Mouse (Mus musculus): Measurements from ENCODE around the gene Pex7.
A peak's percentile ranks its signal among the peaks of the same experiment; 100 is the strongest.
"Not testable (repeated sequence)": the region's sequence is repeated elsewhere in the genome, so short reads cannot be mapped to it uniquely, and the experiment has no call there.

Pex7 gene

GRCm38 (mm10) chr10:19934384-19935294 is 27.1 kb upstream of the Pex7 start, which contains the start of gene Map3k5:
Gene Map3k5, plus strand, starts transcription at chr10:19934472.
- DNase-seq (ENCODE audit: low spot score in 2 of 2): no peak

DNA sequence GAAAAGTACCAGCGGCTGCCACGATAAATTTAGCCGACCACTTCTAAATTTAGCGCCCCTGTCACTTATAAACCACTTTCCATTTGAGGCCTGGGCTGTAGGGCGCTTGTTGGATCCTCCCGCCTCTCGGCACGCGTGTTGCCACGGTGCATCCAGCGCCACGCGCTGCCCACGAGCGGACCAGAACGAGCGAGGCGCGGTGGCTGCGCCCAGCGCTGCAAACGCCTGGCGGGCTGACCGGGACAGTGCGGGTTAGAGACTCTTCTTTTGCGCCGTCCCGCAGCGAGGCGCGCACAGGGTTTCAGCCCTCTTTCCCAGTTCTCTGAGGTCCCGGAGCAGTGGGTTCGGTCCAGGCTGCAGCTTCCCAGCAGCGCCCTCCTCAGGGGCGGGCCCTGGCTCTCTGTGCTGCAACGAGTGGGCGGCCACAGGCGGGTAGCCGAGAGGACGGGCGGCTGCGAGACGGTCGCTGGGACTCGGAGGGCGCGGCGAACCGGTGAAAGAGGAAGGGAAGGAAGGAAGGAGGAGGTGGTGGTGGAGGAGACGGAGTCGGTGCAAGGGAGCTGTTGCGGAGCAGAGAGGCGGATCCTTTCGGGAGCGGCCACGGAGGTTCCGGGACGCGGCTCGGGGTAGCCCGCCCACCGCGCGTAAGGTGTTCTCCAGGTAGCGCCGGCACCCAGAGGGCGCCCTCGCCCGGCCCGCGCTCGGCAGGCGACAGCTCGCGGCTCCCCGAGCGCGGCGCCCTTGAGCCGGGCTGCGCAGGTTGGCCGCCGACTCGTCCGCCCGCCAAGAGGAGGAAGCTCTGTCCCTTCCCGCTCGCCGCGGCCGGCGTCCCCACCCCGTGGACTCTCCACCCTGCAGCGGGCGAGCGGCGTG is 26.3 kb upstream of the Pex7 start:
- peak; percentile 84 to 89 for DNase-seq (ENCODE audit: low spot score in 2 of 2)

DNA sequence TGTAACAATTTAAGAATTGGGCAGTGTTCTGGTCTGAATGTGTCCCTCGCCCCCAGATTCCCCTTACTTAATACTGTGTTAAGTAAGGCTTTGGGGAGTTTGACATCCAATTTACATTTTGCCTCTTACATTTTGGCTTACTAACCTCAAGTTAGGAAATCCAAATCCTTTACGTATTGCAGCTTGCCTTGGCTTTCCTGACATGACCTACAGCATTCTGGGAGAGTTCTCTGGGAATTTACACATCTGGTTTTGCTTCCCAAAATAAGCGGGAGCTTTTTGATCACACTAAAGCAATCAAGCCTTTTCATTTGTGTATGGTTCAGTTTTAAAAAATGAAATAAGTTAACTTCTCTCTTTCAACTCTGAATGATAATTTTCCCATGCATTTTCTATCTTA is 25.5 kb upstream of the Pex7 start:
- no peak for DNase-seq (ENCODE audit: low spot score in 2 of 2)

DNA sequence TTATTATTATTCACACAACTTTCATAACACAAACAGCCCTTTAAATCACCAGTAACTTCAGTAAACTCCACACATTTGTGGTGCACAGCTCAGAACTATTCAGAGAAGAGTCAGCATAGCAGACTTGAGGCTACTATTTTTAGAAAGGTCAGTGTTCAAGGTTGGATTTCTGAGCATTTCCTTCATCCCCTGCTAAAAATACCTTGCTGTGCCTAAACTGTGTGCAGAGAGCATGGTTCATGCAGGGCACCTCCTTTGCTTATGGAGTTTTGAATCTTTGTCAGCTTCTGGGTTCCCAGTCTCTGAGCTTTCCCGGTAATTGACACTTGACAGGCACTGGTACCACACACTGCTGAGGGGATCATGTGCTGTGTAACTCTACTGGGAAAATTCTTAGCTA is 20.7 kb upstream of the Pex7 start:
- no peak for DNase-seq (ENCODE audit: low spot score in 2 of 2)

GRCm38 (mm10) chr10:19926391-19926897 is 19.0 kb upstream of the Pex7 start:
- DNase-seq (ENCODE audit: low spot score in 2 of 2): not testable (repeated sequence)

DNA sequence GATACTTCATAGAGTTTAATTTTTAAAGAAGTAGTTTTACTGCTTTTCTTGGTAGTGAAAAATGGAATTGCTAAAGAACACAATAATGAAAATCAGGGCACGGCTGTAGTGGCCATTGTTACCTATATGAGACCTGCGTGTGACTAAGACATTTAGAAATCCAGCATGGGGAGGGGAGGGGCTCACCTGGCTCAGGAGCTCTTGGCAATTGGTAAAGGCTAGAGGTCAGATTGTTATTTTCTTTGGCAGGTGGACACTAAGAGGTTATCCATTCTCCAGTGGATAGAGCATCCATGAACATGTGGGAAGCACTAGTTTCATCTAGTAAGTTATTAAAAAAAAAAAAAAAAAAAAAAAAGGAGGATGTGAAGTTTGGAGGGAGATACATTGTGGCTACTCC is 16.8 kb upstream of the Pex7 start:
- no peak for DNase-seq (ENCODE audit: low spot score in 2 of 2)

- DNase-seq (ENCODE audit: low spot score in 2 of 2): no peak
These were observed 14.9 kb upstream of the Pex7 start for GRCm38 (mm10) chr10:19922410-19922809.

- DNase-seq (ENCODE audit: low spot score in 2 of 2): peak; percentile 54 to 74
These were observed 7.8 kb upstream of the Pex7 start for GRCm38 (mm10) chr10:19915301-19915700.

DNA sequence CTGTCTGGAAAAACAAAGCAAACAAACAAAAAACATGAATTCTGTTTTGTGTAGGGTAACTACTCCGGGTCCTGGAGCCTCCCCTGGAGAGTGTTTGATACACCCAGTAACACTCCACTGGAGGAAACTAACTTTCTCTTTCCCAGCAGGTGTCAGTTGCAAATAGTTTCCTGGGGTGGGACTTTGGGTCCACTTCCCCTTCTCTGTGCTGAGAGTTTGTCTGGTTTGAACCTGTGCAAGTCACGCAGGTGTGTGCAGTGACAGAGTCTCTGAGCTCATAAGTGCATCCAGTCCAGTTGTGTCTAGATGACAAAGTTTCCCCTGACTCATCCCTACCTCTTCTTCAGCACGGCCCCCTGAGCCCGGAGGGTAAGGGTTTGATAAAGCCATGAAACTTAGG is 6.3 kb upstream of the Pex7 start:
- no peak for DNase-seq (ENCODE audit: low spot score in 2 of 2)

- no peak for DNase-seq (ENCODE audit: low spot score in 2 of 2)
These were observed 4.1 kb upstream of the Pex7 start for GRCm38 (mm10) chr10:19911583-19911982.

GRCm38 (mm10) chr10:19910516-19910915 is 3.0 kb upstream of the Pex7 start:
- DNase-seq (ENCODE audit: low spot score in 2 of 2): no peak

- DNase-seq (ENCODE audit: low spot score in 2 of 2): no peak
These were observed 587 bp upstream of the Pex7 start for GRCm38 (mm10) chr10:19908076-19908475.

DNA sequence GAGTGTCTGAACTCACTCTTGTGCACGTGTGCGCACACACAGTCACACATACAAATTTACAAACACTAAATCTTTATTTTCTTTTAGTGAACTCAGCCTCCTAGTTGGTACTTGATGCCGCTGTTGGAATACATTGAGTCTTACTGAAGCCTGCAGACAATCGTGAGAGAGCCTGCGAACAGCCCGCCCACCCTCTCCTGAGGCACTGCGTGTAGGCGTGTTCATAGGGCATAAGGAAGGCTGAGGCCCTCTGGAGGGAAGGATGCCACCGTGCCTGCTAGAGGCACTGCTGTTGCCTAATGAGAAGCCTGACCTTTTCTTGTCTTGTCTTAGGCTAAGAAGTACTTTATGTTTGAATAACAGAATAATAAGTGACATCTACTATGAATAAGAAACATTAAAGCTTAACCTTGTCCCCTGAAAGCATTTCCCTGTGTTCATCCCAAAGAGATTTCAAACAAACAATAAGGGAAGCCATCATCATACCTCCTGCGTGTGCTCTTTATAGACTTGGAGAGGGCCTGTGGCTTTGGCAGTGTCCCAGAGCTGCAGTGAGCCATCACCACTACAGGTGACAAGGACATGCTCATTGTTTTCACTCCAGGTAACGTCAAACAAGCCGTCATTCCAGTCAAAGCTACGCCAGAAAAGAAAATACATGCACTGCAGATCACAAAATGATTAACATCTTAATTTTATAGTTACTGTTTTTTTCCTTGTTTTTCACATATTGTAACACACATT is 3.2 kb downstream of the Pex7 start:
- no peak for DNase-seq (ENCODE audit: low spot score in 2 of 2)

DNA sequence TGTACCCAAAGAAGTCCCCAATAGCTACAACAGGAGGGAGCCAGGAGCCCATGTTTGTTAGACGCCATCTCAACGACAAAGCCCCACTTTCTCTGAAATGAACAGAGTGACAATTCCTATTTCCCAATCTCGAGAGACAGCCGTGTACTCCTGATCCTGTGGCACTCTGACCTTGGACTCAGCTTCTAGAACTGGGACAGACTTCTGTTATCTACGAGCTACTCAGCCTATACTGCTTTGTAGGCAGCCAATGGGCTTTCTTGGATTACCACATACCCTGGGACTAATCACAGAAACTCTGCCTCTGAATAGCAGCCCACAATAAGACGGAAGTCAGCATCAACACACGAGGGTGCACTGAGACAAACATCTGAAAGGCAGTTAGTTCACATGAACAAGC is 5.5 kb downstream of the Pex7 start:
- no peak for DNase-seq (ENCODE audit: low spot score in 2 of 2)

DNA sequence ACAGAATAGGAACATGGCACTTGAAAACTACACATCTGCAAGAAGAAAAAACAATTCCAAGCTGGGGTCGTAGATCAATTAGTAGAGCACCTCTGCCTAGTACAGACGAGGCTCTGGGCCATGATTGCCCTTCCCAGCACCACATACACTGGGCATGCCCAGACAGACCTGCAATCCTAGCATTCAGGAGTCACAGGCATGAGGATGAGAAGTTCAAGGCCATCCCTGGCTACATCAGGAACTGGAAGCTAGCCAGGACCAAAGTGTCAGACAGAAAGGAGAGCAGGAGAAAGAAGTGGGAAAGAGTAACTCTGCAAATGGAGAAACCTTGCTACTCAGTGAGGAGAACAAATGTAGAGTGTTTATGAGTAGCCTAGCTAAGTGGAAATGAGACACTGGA is 7.3 kb downstream of the Pex7 start:
- DNase-seq (ENCODE audit: low spot score in 2 of 2): no peak

DNA sequence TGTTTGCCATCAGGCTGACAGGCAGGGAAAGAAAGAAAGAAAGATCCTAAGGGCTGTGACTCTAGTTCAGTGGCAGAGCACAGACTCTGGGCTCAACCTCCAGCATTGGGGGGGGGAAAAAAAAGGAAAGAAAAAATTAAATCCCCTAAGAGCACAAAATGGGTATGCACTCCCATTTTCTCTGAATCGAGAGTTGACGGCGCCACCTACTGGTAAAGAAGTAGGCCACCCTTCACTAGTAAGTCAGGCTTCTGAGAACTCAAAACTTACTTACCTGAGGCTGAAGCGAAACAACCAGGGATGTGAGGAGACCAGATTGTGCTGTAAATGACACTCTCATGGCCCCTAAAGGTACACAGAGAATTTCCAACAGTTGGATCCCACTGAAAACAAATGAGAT is 13.5 kb downstream of the Pex7 start:
- DNase-seq (ENCODE audit: low spot score in 2 of 2): peak; percentile 6 to 17

- peak in 1 of 2 experiments; percentile 15 for DNase-seq (ENCODE audit: low spot score in 2 of 2)
These were observed 14.3 kb downstream of the Pex7 start for GRCm38 (mm10) chr10:19893146-19893545.

DNA sequence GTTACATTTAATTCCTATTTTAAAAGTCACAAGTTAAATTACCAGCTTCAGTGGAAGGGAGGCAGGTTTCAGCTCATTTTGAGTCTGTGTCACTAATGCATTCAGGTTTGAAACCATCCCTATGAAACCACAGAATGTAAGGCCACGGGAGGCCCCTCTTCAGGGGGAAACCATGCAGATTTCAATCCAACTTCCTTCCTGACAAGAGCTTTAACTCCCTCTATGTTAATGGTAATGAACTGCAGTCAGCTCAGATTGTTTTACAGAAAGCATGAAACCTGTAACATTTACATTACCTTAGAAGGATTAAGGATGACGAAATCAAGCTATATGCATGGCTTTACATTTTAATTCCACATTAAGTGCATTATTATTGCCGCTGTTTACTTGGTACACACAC is 15.8 kb downstream of the Pex7 start:
- DNase-seq (ENCODE audit: low spot score in 2 of 2): no peak

GRCm38 (mm10) chr10:19889908-19890307 is 17.6 kb downstream of the Pex7 start:
- DNase-seq (ENCODE audit: low spot score in 2 of 2): no peak

- DNase-seq (ENCODE audit: low spot score in 2 of 2): no peak
These were observed 21.2 kb downstream of the Pex7 start for GRCm38 (mm10) chr10:19886249-19886648.

DNA sequence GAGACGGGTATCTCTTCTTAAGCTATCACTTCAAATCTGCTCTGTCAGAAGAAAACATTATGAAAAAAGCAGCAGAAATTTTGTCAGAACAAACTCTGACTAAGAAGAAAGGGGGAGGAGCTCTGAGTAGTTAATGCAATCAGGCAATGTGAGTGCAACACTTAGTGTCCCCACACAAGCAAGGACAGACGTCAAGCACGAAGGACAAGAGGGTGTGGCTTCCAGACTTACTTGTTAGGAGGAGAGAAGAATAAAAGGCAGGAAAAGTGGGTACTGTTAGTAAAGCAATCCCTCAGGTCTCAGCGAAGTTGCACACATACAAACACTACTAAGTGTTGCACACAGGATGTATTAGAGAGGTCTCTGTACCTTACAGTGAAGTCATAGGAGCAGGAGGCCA is 23.1 kb downstream of the Pex7 start:
- no peak for DNase-seq (ENCODE audit: low spot score in 2 of 2)

DNA sequence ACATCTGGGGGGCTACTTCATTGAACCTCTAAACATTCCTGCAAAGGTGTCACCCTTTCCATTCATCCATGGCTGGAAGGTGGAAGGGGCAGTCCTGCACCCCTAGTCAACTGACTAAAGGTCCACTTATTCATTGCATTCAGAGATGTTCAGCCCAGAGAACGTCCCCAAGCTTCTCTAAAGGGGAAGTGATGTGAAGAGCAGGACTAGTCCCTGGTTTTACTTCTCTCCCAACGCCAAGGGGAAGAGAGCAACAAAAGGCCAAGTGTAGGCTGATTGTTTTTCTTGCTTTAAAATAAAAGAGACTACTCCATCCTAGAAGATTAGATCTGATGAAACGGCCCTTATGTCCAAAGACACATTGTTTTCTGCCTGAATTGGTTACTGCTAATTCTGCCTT is 27.1 kb downstream of the Pex7 start:
- DNase-seq (ENCODE audit: low spot score in 2 of 2): no peak
